Mouse (Mus musculus): ENCODE measurements around the gene Mfsd6. TPM values are rescaled to one million over a fixed set of nuclear protein-coding genes. Genes with fewer than 3 reads are reported as not detected.

Mfsd6 gene
- polyA plus RNA-seq, 2 experiments = 0.47 to 0.52 TPM

DNA sequence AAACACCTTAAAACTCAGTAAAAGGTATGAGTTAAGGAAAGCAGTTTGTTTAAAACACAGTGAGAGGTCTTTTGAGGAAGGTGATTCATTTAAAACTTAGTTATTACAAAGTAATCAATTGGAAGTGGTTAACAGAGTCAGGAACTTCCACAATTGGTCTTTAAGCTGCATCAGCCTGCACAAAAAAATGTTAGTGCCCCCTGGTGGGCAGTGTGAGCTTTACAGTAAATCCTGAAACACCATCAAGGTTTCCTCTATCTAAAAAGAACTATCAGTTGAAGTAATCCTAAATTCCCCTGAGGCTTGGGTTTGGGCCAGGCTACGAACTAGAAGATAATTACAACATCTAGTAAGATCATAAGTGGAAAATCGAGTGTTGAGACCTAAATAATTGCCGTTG, 21.0 kb upstream of the Mfsd6 start:
- peaks cover 0 to 8% of the 10 kb centered on the region in 2 experiments; a peak in 2 of 4 replicates for H3K4me1 ChIP-seq (replicated peaks; ENCODE audit: control insufficient read depth in 2 of 2, insufficient read depth in 2 of 2, low read length in 1 of 2)
- H3K36me3 ChIP-seq (replicated peaks; ENCODE audit: control insufficient read depth, insufficient read depth, low read depth) = no peaks in the 10 kb centered on the region
- DNase-seq (ENCODE audit: low read depth in 3 of 3, low spot score in 3 of 3) (peak in 1 of 3 experiments; percentile 11), ATAC-seq (ENCODE audit: insufficient read depth) (no peak)
- H3K9ac ChIP-seq (replicated peaks) = no peak overlapping the region
- H3K4me2 ChIP-seq (ENCODE audit: low read depth) = no peak overlapping the region
- no peak overlapping the region for H3K27ac ChIP-seq
- WGBS (ENCODE audit: insufficient replicate concordance) = 16% methylated on average over 3 of the region's 3 CpGs
- no peaks in the 10 kb centered on the region for H3K9me3 ChIP-seq (ENCODE audit: control insufficient read depth, low read length)
- TF ChIP-seq CTCF (IDR thresholded peaks at IDR 0.05; ENCODE audit: low read depth) = peak; percentile 64
- no peak for TF ChIP-seq EP300 (IDR thresholded peaks at IDR 0.05; ENCODE audit: low read depth)
- no peak overlapping the region for H3K4me3 ChIP-seq (ENCODE audit: insufficient read depth in 1 of 2, low read depth in 2 of 2, low read length in 2 of 2)
- H3K27me3 ChIP-seq (ENCODE audit: control insufficient read depth, insufficient read depth, low read length) = no peaks in the 10 kb centered on the region

GRCm38 (mm10) chr1:52742567-52742966, 15.3 kb upstream of the Mfsd6 start:
- H3K36me3 ChIP-seq (replicated peaks; ENCODE audit: control insufficient read depth, insufficient read depth, low read depth) = no peaks in the 10 kb centered on the region
- TF ChIP-seq EP300 (IDR thresholded peaks at IDR 0.05; ENCODE audit: low read depth) (no peak), CTCF (IDR thresholded peaks at IDR 0.05; ENCODE audit: low read depth) (no peak)
- no peak overlapping the region for H3K27ac ChIP-seq
- no peak overlapping the region for H3K9ac ChIP-seq (replicated peaks)
- WGBS (ENCODE audit: insufficient replicate concordance) = 54% methylated on average over 5 of the region's 5 CpGs
- DNase-seq (ENCODE audit: low read depth in 3 of 3, low spot score in 3 of 3) = no peak
- no peak overlapping the region for H3K4me2 ChIP-seq (ENCODE audit: low read depth)
- ATAC-seq (ENCODE audit: insufficient read depth) = no peak
- no peaks in the 10 kb centered on the region for H3K27me3 ChIP-seq (ENCODE audit: control insufficient read depth, insufficient read depth, low read length)
- no peaks in the 10 kb centered on the region for H3K9me3 ChIP-seq (ENCODE audit: control insufficient read depth, low read length)
- no peaks in the 10 kb centered on the region for H3K4me1 ChIP-seq (replicated peaks; ENCODE audit: control insufficient read depth in 2 of 2, insufficient read depth in 2 of 2, low read length in 1 of 2)
- H3K4me3 ChIP-seq (ENCODE audit: insufficient read depth in 1 of 2, low read depth in 2 of 2, low read length in 2 of 2) = no peak overlapping the region

DNA sequence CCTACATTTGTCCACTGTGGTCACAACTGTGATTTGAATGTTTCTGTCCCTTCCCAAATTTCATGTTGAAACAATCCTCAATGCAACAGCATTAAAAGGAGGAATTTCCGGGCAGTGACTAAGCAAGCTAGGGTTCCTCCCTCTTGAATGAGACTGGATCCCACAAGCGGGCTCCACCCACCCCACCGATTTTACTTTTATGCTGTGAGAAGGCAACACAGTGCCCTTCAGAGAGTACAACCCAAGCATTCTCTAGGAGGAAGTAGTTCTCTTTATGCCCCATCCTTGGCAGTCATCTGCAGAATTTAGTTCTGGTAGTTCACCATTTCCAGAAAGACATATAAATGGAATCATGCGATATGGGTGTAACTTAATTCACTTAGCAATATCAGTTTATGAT, 6.9 kb upstream of the Mfsd6 start:
- Histone ChIP-seq H3K36me3 (replicated peaks; ENCODE audit: control insufficient read depth, insufficient read depth, low read depth) (no peaks in the 10 kb centered on the region), H3K4me2 (ENCODE audit: low read depth) (no peak overlapping the region), H3K4me1 (replicated peaks; ENCODE audit: control insufficient read depth in 2 of 2, insufficient read depth in 2 of 2, low read length in 1 of 2) (no peaks in the 10 kb centered on the region), H3K27me3 (ENCODE audit: control insufficient read depth, insufficient read depth, low read length) (no peaks in the 10 kb centered on the region), H3K27ac (no peak overlapping the region), H3K9me3 (ENCODE audit: control insufficient read depth, low read length) (no peaks in the 10 kb centered on the region), H3K9ac (replicated peaks) (no peak overlapping the region), H3K4me3 (ENCODE audit: insufficient read depth in 1 of 2, low read depth in 2 of 2, low read length in 2 of 2) (no peak overlapping the region)
- ATAC-seq (ENCODE audit: insufficient read depth) = no peak
- TF ChIP-seq CTCF (IDR thresholded peaks at IDR 0.05; ENCODE audit: low read depth) (no peak), EP300 (IDR thresholded peaks at IDR 0.05; ENCODE audit: low read depth) (no peak)
- 57% methylated on average over 4 of the region's 4 CpGs for WGBS (ENCODE audit: insufficient replicate concordance)
- DNase-seq (ENCODE audit: low read depth in 3 of 3, low spot score in 3 of 3) = no peak

DNA sequence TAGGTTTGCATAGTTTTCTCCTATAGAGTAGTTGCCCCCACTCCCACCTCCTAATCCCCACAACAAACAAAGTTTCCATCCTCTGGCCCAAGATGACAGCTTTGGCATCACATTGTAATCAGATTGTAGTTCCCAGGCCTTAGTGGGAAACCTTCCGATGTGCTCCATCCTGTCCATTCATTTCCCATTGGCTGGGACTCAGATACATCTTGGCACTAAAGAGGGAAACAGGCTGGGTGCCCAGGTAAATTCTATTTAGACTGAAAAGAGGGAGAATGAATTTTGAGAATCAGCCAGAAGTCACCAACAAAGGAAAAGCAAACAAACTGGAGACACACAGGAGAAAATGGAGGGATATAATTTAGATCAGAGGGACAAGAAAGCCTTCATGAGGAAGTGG, 3.0 kb upstream of the Mfsd6 start:
- TF ChIP-seq CTCF (IDR thresholded peaks at IDR 0.05; ENCODE audit: low read depth) (no peak), EP300 (IDR thresholded peaks at IDR 0.05; ENCODE audit: low read depth) (no peak)
- WGBS (ENCODE audit: insufficient replicate concordance) = 57% methylated on average over 1 of the region's 1 CpGs
- H3K4me1 ChIP-seq (replicated peaks; ENCODE audit: control insufficient read depth in 2 of 2, insufficient read depth in 2 of 2, low read length in 1 of 2) = 0 out of 4 replicates have a peak, but pooled peaks cover 0 to 1% of the 10 kb centered on the region in 2 experiments
- no peak overlapping the region for H3K4me3 ChIP-seq (ENCODE audit: insufficient read depth in 1 of 2, low read depth in 2 of 2, low read length in 2 of 2)
- H3K27me3 ChIP-seq (ENCODE audit: control insufficient read depth, insufficient read depth, low read length) = peaks cover 15% of the 10 kb centered on the region
- H3K27ac ChIP-seq = no peak overlapping the region
- no peaks in the 10 kb centered on the region for H3K36me3 ChIP-seq (replicated peaks; ENCODE audit: control insufficient read depth, insufficient read depth, low read depth)
- ATAC-seq (ENCODE audit: insufficient read depth) (no peak), DNase-seq (ENCODE audit: low read depth in 3 of 3, low spot score in 3 of 3) (no peak)
- no peak overlapping the region for H3K9ac ChIP-seq (replicated peaks)
- no peaks in the 10 kb centered on the region for H3K9me3 ChIP-seq (ENCODE audit: control insufficient read depth, low read length)
- no peak overlapping the region for H3K4me2 ChIP-seq (ENCODE audit: low read depth)

GRCm38 (mm10) chr1:52728857-52729489, 1.7 kb upstream of the Mfsd6 start:
- WGBS (ENCODE audit: insufficient replicate concordance) = 33% methylated on average over 5 of the region's 5 CpGs
- TF ChIP-seq CTCF (IDR thresholded peaks at IDR 0.05; ENCODE audit: low read depth) (no peak), EP300 (IDR thresholded peaks at IDR 0.05; ENCODE audit: low read depth) (no peak)
- no peak for DNase-seq (ENCODE audit: low read depth in 3 of 3, low spot score in 3 of 3)
- Histone ChIP-seq H3K9ac (replicated peaks) (no peak overlapping the region), H3K27me3 (ENCODE audit: control insufficient read depth, insufficient read depth, low read length) (peaks cover 15% of the 10 kb centered on the region), H3K36me3 (replicated peaks; ENCODE audit: control insufficient read depth, insufficient read depth, low read depth) (no peaks in the 10 kb centered on the region), H3K4me1 (replicated peaks; ENCODE audit: control insufficient read depth in 2 of 2, insufficient read depth in 2 of 2, low read length in 1 of 2) (0 out of 4 replicates have a peak, but pooled peaks cover 0 to 1% of the 10 kb centered on the region in 2 experiments), H3K4me3 (ENCODE audit: insufficient read depth in 1 of 2, low read depth in 2 of 2, low read length in 2 of 2) (no peak overlapping the region), H3K9me3 (ENCODE audit: control insufficient read depth, low read length) (no peaks in the 10 kb centered on the region), H3K27ac (no peak overlapping the region), H3K4me2 (ENCODE audit: low read depth) (no peak overlapping the region)
- no peak for ATAC-seq (ENCODE audit: insufficient read depth)
